Mouse (Mus musculus) G1E-ER4 (cell line): ENCODE results near the gene Bicd2. TPM values are rescaled to one million over a fixed set of nuclear protein-coding genes. Genes with fewer than 3 reads are reported as not detected.

Experiments used
- GATA1 ChIP-seq: IDR thresholded peaks from one replicate; pipeline ENCODE4 v1.8.0; 2012; ENCODE audit warnings: low read length, inconsistent platforms
- polyA plus RNA-seq: library from polyadenylated mRNA; stranded (reverse); fragments of >175 nt; gene quantifications from 2 replicates; pipeline ENCODE4 v1.2.3, GENCODE M21; 2012

Gene Bicd2
- polyA plus RNA-seq, 1 experiment: 22.0 TPM

DNA sequence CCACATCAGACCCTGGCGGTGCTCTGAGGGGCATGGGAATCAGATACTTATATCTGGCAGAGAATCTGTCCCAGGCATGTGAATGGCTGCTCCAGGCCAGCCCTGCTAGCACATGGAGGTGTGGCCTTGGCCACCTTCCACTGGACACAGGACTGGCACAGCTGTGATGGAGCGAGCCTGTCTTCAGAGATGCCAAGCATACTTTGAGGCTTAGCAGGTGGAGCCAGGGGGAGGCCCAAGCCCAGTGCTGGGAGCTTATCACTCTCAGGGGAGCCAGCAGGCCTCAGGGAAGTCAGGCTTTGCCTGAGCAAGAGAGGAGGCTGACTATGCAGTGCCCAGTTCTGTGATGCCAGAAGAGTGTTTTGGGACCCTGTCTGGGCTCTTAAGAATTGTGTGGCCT, 4.1 kb downstream of the Bicd2 start:
- no peak for TF ChIP-seq GATA1

DNA sequence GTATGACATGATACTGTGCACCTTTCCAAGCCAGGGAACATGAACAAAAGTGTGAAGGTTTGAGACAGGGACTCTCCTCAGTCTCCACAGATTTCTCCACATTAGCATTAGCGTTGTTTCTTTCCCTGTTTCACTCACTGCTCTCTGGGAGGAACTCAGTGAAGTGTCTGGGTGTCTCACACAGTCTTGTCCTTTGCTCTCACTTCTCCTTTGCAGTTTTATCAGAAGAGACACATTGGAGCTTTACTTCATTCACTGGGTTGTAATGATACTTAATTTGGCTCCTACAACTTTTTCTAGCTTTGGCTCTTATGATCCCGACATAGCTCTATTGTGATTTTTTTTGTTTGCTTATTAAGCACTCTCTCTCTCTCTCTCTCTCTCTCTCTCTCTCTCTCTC, 7.1 kb downstream of the Bicd2 start:
- TF ChIP-seq GATA1: no peak

DNA sequence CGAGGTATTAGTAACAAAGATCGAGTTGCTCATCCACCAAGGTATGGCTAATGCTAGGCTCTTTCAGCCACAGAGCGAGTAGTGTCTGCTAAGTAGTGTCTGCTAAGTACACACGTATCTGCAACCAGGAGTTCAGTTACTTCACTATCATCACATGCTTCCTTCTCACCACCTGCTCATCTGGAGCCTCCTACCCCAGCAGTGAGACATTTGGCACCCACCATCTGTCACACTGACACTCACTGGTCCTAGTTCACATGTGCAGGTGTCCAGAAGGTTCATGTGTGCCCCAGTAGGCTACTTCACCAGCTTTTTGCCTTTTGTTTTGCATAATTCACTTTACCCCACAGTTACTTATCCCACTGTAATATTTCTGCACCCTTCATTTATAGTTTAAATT, 8.0 kb downstream of the Bicd2 start:
- TF ChIP-seq GATA1: no peak

GRCm38 (mm10) chr13:49349836-49350505, 8.6 kb downstream of the Bicd2 start:
- no peak for TF ChIP-seq GATA1

DNA sequence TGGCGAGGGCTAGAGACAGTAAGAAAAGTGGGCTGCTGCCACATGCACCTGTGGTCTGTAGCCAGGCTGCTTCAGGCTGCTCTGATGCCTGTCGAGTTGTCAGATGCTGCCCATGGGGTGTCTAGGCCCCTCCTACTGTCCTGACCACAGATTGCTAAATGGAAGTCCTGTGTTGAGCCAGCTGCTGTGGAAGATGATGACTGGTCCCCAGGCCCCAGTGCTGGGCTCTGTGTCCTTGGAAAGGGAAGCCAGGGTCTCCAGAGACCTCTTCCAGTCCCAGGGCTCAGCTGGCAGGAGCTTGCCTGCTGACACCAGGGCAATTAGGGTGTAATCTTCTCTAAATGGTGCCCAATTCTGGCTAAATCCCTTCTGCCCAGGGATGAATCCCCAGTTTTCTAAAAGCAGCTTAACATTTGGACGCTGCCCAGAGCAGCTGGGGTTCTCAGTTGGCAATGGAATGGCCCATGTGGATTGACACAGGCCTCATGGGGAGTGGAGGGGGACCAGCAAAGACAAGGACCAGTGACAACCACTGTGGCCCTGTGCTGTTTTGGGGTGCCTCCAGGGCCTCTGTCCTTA, 11.3 kb downstream of the Bicd2 start:
- no peak for TF ChIP-seq GATA1

DNA sequence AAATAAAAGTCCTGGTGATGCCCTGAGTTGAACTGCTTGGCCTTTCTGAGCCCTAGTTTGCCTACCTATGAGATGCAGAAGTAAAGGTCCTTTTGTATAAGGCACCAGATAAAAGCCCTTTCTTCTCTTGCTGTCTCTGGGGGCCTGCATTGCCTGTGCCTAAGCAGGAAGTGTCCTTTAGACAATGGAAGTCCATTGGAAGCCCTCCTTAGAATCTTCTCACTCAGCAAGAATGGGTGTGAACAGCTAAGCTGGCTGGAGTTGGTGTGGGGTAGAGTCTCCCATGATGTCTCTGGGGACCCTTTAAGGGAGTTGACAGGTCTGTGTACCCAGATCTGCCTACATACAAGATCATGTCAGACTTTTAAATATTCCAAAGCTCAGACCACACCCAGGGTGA, 12.0 kb downstream of the Bicd2 start:
- no peak for TF ChIP-seq GATA1

DNA sequence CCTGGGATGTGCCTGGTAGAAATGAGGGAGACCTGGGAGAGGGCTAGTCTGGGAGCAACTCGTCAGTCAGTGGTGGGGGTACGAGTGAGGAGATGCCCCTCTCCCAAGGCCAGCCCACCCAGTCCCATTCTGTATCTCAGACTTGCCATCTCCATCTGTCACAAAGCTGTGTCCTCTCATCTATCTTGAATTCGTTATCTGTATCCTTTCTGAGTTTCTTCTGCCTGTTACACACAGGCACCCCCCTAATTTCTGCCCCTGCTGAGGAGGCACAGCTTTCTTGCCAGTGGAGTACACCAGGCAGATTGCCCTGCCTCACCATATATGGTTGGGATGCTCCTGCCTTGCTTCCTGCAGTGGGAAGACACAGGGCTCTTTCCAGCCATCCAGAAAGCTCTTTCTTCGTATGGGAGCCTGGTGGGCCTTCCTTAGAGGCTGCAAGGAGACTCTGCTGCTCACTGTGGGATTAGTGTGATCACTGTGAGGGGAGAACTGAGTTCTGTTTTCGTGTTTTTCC, 12.7 kb downstream of the Bicd2 start:
- TF ChIP-seq GATA1: no peak

DNA sequence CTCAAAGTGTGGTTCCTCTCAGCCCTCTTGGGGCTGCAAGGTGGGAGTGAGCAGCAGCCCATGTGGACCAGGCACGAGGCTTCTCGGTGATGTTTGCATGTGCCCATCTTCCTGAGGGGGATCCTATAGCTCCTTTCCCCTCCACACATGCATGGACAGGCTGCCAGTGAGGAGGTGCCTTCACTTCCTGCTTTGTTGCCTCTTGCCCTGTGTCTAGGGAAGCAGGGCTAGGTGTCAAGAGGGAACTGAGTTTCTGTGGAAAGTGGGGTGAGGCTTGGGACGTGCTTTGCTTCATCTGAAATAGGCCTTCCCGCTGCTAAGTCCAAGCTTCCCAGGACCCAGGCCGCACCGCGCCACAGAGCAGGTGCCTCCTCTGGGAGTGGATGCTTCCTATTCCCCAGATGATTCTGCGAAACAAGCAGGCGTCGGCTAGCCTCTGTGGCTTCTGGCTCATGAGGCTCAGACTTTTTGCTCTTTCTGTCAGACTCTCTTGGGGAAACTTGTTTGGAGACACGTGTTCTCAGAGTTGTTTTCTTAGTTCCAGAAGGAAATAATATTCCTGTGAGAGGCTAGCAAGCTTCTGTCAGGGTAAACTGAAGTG, 14.2 kb downstream of the Bicd2 start:
- TF ChIP-seq GATA1: no peak

- TF ChIP-seq GATA1: no peak
Observed at GRCm38 (mm10) chr13:49356090-49356489, 14.7 kb downstream of the Bicd2 start.

- no peak for TF ChIP-seq GATA1
Observed at GRCm38 (mm10) chr13:49357367-49358026, 16.1 kb downstream of the Bicd2 start.

- no peak for TF ChIP-seq GATA1
Observed at GRCm38 (mm10) chr13:49358184-49358583, 16.8 kb downstream of the Bicd2 start.

- no peak for TF ChIP-seq GATA1
Observed at GRCm38 (mm10) chr13:49360906-49361406, 19.6 kb downstream of the Bicd2 start.

DNA sequence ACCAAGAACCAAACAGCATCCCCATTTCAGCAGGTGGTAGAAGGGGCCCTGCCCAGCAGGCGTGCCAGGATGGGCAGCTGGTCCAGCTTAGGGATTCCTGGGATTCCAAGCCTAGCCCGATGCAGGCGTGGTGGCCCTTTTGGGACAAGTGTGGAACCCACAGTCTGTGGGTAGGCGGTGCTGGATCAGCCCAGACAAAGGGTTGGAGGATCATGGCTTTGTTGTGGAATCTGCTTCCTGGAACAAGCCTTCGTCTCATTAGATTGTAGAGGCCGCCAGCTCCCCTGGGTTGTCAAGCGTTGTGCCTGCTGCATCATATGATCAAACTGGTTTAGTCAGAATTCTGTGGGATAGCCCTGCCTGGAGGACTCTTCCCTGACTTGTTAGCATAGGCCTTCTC, 21.0 kb downstream of the Bicd2 start:
- no peak for TF ChIP-seq GATA1

DNA sequence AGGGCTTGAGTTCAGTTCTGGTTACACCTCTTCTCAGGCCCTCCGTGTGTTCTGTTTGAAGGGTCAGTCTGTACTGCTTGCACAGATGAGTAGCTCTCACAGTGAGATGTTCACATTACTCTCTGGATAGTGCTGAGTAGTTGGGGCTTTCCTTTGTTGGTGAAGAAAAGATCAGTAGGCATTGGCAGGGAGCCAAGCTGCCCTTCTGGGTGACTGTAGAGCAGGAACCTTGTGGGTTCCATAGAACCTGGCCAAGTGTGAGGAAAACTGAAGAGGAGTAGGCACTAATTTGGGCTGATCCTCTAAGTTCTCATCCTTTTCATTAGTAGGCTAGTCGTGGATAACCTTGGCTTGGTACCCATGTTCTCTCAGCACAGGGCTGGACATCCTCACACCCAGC, 21.4 kb downstream of the Bicd2 start:
- no peak for TF ChIP-seq GATA1

- no peak for TF ChIP-seq GATA1
Observed at GRCm38 (mm10) chr13:49364716-49365115, 23.3 kb downstream of the Bicd2 start.
